Mouse (Mus musculus) heart, postnatal 10 days (tissue): Measurements from ENCODE around the gene Grik3. TPM values are rescaled to one million over a fixed set of nuclear protein-coding genes. Genes with fewer than 3 reads are reported as not detected.

ENCODE experiments used
- DNase-seq, 2 experiments: peaks; one replicate each; pipeline ENCODE4 v3.0.0; 2021
- intact Hi-C: fragments of 180-260 bp; cut with DNase I; formaldehyde crosslinking; loops from one replicate; pipeline ENCODE4 v1.15.1; 2025
- total RNA-seq, 2 experiments: library from RNA; stranded (reverse); gene quantifications; 2 replicates each; pipeline ENCODE4 v1.2.3; 2021

Gene Grik3
- total RNA-seq, 2 experiments from 2014 or later: 0.10 TPM; not detected in 1

DNA sequence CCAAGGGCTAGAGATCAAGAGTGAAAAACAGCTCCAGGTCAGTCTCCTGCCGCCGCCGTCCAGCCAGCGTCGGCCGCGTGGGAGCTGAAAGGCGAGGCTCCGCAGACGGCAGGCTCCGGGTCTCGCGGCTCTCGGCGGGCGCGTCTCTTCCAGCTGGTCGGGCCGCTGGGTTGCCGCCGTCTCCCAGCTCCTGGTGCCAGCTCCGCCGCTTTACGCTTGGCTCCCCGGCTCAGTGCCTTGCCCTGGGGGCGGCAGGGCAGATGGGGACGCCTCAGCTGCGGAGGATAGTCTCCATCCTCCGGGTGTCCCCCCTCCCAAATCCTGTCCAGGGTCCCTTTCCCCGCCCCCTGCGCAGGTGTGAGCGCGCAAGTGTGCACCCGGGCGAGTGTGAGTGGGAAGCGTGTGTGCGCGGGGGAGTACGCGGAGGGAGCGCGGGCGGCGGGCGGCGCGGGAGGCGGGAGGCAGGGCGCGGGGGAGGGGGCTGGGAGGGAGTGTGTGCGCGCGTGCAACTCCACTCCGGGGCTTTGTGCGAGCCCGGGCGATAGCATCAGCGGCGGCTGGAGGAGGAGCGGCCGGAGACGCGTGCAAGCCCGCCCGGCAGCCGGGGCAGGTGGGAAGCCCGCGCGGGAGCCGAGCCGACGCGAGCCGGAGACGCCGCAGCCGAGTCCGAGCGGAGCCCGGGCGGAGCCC lies 454 bp upstream of the Grik3 start:
- intact Hi-C loops: loop anchor here (5.0 to 10.0 kb wide), 3 partner anchors 215 to 427 kb away; no protein-coding TSS in a partner anchor
- no peak for DNase-seq

GRCm38 (mm10) chr4:125491505-125492121 lies 1.1 kb downstream of the Grik3 start:
- intact Hi-C loops: loop anchor here (10.0 kb wide), 2 partner anchors 213 to 353 kb away; no protein-coding TSS in a partner anchor

GRCm38 (mm10) chr4:125492122-125492505 lies 1.6 kb downstream of the Grik3 start:
- intact Hi-C loops: loop anchor here (10.0 kb wide), 2 partner anchors 213 to 353 kb away; no protein-coding TSS in a partner anchor
- DNase-seq: no peak

More at GRCm38 (mm10) chr4:125491505-125492121, 1.1 kb downstream of the Grik3 start:
- DNase-seq: no peak

DNA sequence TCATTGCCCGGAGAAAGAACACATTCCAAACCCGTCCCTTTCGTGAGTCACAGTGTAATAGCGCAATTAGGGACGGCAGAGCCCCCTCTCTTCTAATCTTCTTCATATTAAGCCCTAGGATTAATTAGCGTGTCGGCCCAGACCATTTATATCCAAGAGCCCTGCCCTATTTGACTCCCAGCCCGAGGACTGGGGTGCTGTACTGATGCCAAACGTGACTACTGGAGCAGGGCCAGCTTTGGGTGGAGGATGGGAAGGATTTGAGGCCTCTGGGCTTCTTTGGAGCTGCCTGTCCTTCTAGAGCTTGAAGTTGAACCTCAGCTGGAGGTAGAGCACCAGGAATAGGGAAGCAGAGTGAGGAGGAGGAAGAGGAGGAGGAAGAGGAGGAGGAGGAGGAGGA lies 2.2 kb downstream of the Grik3 start:
- peak in 1 of 2 experiments; percentile 23 for DNase-seq
- intact Hi-C loops: loop anchor here (10.0 kb wide), 2 partner anchors 212 to 352 kb away; no protein-coding TSS in a partner anchor

DNA sequence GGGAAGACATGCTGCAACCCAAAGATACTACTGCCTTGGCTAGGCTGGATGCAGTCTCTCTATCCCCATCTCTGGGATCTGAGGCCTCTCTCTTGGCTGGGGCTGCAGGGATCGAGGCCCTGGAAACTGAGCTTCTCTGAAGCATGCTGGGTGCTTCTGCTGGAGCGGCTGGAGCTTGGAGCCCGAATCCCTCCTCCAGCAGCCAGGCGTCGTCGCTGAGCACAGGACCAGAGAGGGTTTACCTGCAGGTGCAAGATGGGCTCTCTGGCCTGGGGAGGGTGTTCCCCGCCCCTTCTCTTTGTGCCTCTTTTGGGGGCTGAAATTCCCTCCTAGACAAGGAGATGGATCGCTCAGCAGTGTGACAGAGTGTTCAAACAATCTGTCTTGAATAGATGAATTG lies 2.6 kb downstream of the Grik3 start:
- intact Hi-C loops: loop anchor here (10.0 kb wide), 2 partner anchors 212 to 352 kb away; no protein-coding TSS in a partner anchor
- no peak for DNase-seq

- intact Hi-C loops: loop anchor here (10.0 kb wide), 2 partner anchors 209 to 349 kb away; no protein-coding TSS in a partner anchor
- no peak for DNase-seq
These were observed 5.0 kb downstream of the Grik3 start for GRCm38 (mm10) chr4:125495477-125495876.

- no peak for DNase-seq
- intact Hi-C loops: loop anchor here (10.0 kb wide), 2 partner anchors 208 to 348 kb away; no protein-coding TSS in a partner anchor
These were observed 6.5 kb downstream of the Grik3 start for GRCm38 (mm10) chr4:125497001-125497400.

DNA sequence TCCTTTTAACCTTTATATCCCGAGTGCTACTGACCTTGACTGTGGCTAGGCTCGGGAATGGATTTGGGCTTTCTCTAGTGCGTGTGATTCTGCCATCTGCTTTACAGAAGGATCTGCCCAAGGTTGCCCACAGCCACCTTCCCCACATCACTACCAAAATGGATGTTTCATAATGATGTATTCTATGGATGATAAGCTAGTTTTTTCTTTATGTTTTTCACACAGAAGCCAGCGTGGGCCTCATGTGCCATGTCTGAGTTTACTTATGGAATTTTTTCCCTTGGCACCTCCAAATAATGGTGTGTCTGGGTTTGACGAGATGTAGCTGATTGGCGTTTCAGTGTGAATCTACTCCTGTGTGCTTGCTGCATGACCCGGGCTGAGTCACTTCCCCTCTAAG lies 7.0 kb downstream of the Grik3 start:
- intact Hi-C loops: loop anchor here (10.0 kb wide), 2 partner anchors 207 to 347 kb away; no protein-coding TSS in a partner anchor
- DNase-seq: no peak

DNA sequence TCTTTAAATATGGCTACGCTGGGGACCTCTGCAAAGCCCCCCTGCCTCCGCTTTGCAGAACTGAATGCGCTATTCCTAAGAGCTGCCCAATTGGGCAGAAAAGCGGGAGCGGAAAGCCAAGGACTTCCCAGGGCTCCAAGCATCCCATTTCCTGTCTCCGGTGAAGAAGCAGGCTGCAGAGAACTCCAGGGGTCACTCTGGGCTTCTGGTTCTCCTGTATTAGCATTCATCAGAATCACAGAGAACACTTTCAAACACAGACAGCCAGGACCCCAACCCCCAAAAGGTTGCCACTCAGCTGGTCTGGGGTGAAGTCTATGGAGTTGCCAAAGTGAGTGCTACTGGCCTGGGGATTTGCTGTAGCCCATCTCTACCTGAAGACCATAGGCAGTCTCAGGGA lies 8.4 kb downstream of the Grik3 start:
- DNase-seq: no peak
- intact Hi-C loops: loop anchor here (10.0 kb wide), 2 partner anchors 206 to 346 kb away; no protein-coding TSS in a partner anchor

- DNase-seq: peak; percentile 54 to 74
- intact Hi-C loops: no loop called here
These were observed 12.4 kb downstream of the Grik3 start for GRCm38 (mm10) chr4:125502861-125503260.

- intact Hi-C loops: no loop called here
- DNase-seq: no peak
These were observed 21.9 kb downstream of the Grik3 start for GRCm38 (mm10) chr4:125512434-125512833.

- intact Hi-C loops: no loop called here
- no peak for DNase-seq
These were observed 25.1 kb downstream of the Grik3 start for GRCm38 (mm10) chr4:125515646-125516045.

GRCm38 (mm10) chr4:125516612-125517011 lies 26.1 kb downstream of the Grik3 start:
- intact Hi-C loops: no loop called here
- no peak for DNase-seq

DNA sequence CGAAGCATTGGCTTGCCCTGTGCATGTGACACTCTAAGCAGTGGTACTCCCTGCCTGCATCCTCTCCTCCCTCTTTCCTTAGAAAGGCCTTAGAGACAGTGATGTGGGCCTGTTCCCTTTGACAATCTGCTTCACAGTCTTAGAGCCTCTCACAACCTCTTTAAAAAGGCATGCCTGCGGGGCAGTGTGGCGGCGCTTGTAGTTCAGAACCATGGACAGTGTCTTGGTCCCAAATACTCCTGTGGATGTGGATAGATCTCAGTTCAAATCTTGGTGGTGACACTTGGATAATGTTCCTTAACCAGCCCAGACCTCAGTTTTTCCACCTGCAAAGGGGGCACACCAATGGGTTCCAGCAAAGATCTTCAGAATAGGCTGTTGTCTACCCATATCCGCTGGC lies 28.4 kb downstream of the Grik3 start:
- DNase-seq: peak; percentile 9 to 10
- intact Hi-C loops: no loop called here

GRCm38 (mm10) chr4:125522931-125523330 lies 32.4 kb downstream of the Grik3 start:
- intact Hi-C loops: no loop called here
- DNase-seq: no peak

GRCm38 (mm10) chr4:125525266-125525665 lies 34.8 kb downstream of the Grik3 start:
- intact Hi-C loops: no loop called here
- no peak for DNase-seq

DNA sequence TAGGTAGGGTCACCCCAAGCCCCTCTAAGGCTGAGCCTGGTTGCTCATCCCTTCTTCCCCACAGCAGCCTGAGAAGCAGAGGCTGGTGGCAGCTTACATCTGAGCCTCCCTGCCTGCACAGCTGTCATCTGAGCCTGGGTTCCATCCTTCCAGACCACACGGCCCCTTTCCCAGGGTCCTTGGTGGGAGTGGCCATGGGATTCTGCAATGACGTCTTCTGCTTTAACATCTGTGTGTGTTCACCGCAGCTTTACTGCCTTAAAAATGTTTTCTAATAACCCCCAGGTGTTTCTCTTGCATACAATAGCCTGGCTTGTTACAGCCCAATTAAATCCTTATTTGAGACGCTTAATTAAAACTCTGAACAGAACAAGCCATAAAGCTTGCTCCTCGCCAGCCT lies 35.9 kb downstream of the Grik3 start:
- intact Hi-C loops: no loop called here
- DNase-seq: no peak

- intact Hi-C loops: no loop called here
- no peak for DNase-seq
These were observed 43.5 kb downstream of the Grik3 start for GRCm38 (mm10) chr4:125533965-125534364.

DNA sequence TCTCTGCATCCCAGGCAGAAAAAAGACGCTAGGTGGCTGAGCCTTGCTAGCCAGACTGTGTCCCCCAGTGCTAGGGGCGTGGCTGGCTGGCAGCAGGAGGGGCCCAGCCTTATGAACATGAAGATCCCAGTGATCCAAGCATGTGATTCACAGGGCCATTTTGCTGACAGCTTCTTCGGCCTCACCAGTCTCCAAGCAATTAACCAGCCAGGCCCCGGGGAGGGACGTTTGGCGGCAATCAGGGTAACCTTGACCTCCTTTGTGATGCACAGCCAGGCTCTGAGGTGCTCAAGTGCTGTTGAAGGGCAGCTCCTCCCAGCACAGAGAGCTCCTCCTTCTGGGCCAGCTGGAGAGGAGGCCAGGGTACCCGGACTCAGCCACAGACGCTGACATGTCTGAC lies 43.9 kb downstream of the Grik3 start:
- DNase-seq: no peak
- intact Hi-C loops: no loop called here

GRCm38 (mm10) chr4:125534991-125535401 lies 44.5 kb downstream of the Grik3 start:
- intact Hi-C loops: no loop called here
- DNase-seq: no peak

- DNase-seq: no peak
- intact Hi-C loops: no loop called here
These were observed 45.0 kb downstream of the Grik3 start for GRCm38 (mm10) chr4:125535465-125535864.

DNA sequence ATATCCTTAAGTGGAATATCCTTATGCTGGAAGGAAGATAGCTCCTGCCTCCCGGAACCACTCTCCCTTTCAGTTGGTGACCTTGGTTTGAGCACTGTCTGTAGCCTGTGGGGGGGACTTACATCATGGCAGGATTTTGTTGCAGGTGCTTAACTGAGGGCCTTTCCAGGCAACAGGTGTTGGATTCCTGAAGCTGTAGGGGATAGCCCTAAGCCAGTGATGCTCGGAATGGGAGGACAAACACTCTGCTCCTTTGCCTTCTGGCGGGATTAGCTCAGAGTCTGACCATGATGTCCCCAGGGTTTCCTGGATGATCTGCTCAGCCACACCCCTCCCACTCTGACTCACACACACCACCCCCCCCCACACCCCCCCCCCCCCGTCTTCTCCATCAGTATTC lies 45.5 kb downstream of the Grik3 start:
- intact Hi-C loops: no loop called here
- no peak for DNase-seq
